Mouse (Mus musculus) heart, embryonic 14.5 days (tissue): ENCODE results near the gene Svs2. TPM values are rescaled to one million over a fixed set of nuclear protein-coding genes. Genes with fewer than 3 reads are reported as not detected.
"Not testable (repeated sequence)": the region's sequence is repeated elsewhere in the genome, so short reads cannot be mapped to it uniquely, and the experiment has no call there.

ENCODE experiments used
- ATAC-seq: fragments of 200-750 bp; cut with Nextera tagmentation; 2 replicates; pipeline ENCODE4 v1.8.0; 2017; ENCODE audit warnings: low read depth, moderate TSS enrichment; ENCODE audit not compliant: insufficient number of reproducible peaks, insufficient read depth, low FRiP score
- H3K27ac ChIP-seq, 2 experiments: fragments of 200-500 bp in 1 of 2; fragments of 300-500 bp in 1 of 2; sonication (generic) in 1 of 2; replicated peaks in 1 of 2; 2 replicates each; pipeline ENCODE4 v1.5.1; 2012 to 2014; ENCODE audit warnings: low read depth in 2 of 2, low read length in 2 of 2, control low read depth in 1 of 2, mild to moderate bottlenecking in 1 of 2, mixed read lengths in 1 of 2; ENCODE audit not compliant: control insufficient read depth in 1 of 2, insufficient read depth in 1 of 2
- H3K27me3 ChIP-seq: fragments of 300-500 bp; sonication (generic); 2 replicates; pipeline ENCODE4 v1.6.1; 2014; ENCODE audit warnings: mild to moderate bottlenecking, low read length, control low read depth; ENCODE audit not compliant: control insufficient read depth, insufficient read depth
- H3K36me3 ChIP-seq: fragments of 300-500 bp; sonication (generic); 2 replicates; pipeline ENCODE4 v1.6.1; 2014; ENCODE audit warnings: mild to moderate bottlenecking, control low read depth, low read length, mixed read lengths; ENCODE audit not compliant: control insufficient read depth, insufficient read depth
- H3K4me1 ChIP-seq, 2 experiments: fragments of 200-500 bp in 1 of 2; fragments of 300-500 bp in 1 of 2; sonication (generic) in 1 of 2; 2 replicates each; pipeline ENCODE4 v1.6.1; 2012 to 2014; ENCODE audit warnings: low read length in 2 of 2, control low read depth in 1 of 2, mixed read lengths in 1 of 2; ENCODE audit not compliant: control insufficient read depth in 2 of 2, insufficient read depth in 2 of 2
- H3K4me2 ChIP-seq: fragments of 300-500 bp; sonication (generic); 2 replicates; pipeline ENCODE4 v1.6.1; 2014; ENCODE audit warnings: mild to moderate bottlenecking, low read length
- H3K4me3 ChIP-seq, 2 experiments: fragments of 200-500 bp in 1 of 2; fragments of 300-500 bp in 1 of 2; sonication (generic) in 1 of 2; 2 replicates each; pipeline ENCODE4 v1.5.1; 2012 to 2014; ENCODE audit warnings: low read length in 2 of 2, mild to moderate bottlenecking in 2 of 2, control low read depth in 1 of 2, low read depth in 1 of 2, moderate library complexity in 1 of 2; ENCODE audit not compliant: control insufficient read depth in 1 of 2, insufficient read depth in 1 of 2
- H3K9ac ChIP-seq: fragments of 300-500 bp; sonication (generic); 2 replicates; pipeline ENCODE4 v1.6.1; 2014; ENCODE audit warnings: mild to moderate bottlenecking, low read length
- H3K9me3 ChIP-seq: fragments of 300-500 bp; sonication (generic); 2 replicates; pipeline ENCODE4 v1.6.1; 2016; ENCODE audit warnings: low read length, control low read depth; ENCODE audit not compliant: control insufficient read depth
- WGBS: fragments of 180-500 bp; shearing (Covaris S2); extraction: QIAGEN DNeasy Blood & Tissue Kit; methylation state at CpG from one replicate; pipeline ENCODE4 v1.1.7; 2014; 5-methylcytosine and 5-hydroxymethylcytosine counted together
- polyA plus RNA-seq: library from polyadenylated mRNA; unstranded; fragments of >200 nt; fragmentation: Nextera tagmentation; extraction: Ambion mirVana; gene quantifications from 2 replicates; pipeline ENCODE4 v1.2.1, GENCODE M21; 2014

The Svs2 gene
- polyA plus RNA-seq: not detected in 2 replicates

GRCm38 (mm10) chr2:164238366-164238765 is at the start of gene Svs2:
Gene Svs2, minus strand, starts transcription at chr2:164238466.
- no peaks in the 10 kb centered on the region for H3K36me3 ChIP-seq
- no peak within 1 kb of the TSS for H3K9ac ChIP-seq
- 81% methylated on average over 3 of the region's 3 CpGs for WGBS
- H3K9me3 ChIP-seq: no peaks in the 10 kb centered on the region
- H3K4me3 ChIP-seq: no peak within 1 kb of the TSS
- no peak for ATAC-seq
- H3K27ac ChIP-seq: no peak within 1 kb of the TSS
- no peaks in the 10 kb centered on the region for H3K27me3 ChIP-seq
- no peak within 1 kb of the TSS for H3K4me2 ChIP-seq
- H3K4me1 ChIP-seq: peaks cover 4 to 6% of the 10 kb centered on the region in 2 experiments; a peak in 3 of 4 replicates

GRCm38 (mm10) chr2:164278359-164278758 is 40.1 kb upstream of the Svs2 start, which contains the start of gene Svs4:
Gene Svs4, minus strand, starts transcription at chr2:164278459.
- no peaks in the 10 kb centered on the region for H3K4me1 ChIP-seq
- WGBS: 85% methylated on average over 4 of the region's 4 CpGs
- no peaks in the 10 kb centered on the region for H3K9me3 ChIP-seq
- no peaks in the 10 kb centered on the region for H3K27me3 ChIP-seq
- no peak within 1 kb of the TSS for H3K4me3 ChIP-seq
- ATAC-seq: no peak
- no peak within 1 kb of the TSS for H3K4me2 ChIP-seq
- no peak within 1 kb of the TSS for H3K27ac ChIP-seq
- no peaks in the 10 kb centered on the region for H3K36me3 ChIP-seq
- H3K9ac ChIP-seq: no peak within 1 kb of the TSS

DNA sequence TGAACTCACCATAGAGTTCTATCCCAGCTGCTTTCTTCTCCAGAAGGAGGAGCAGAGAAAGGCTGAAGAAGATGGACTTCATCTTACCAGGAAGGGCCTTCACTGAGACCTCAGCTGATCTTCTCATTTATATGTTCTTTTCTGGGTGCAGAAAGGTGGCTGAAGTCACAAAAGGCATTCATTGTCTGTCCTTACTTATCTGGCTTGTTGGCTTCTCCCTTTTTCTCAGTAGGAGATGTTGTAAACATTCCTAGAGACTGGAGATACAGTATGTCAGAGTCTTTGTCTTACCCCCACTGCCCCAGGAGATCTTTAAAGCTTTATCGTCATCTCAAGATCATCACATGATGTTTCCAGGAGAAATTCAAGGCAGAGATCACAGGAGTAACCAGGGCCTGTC is 18.3 kb upstream of the Svs2 start, which contains the start of gene Svs3b:
Gene Svs3b, minus strand, starts transcription at position 101 of the 400 bp plus-strand sequence.
- not testable (repeated sequence) for H3K4me1 ChIP-seq, H3K9me3 ChIP-seq, H3K36me3 ChIP-seq, H3K27me3 ChIP-seq, H3K27ac ChIP-seq, ATAC-seq, H3K9ac ChIP-seq, H3K4me2 ChIP-seq, H3K4me3 ChIP-seq
- 33% methylated on average over 1 of the region's 1 CpGs for WGBS

GRCm38 (mm10) chr2:164232671-164233070 is 5.6 kb downstream of the Svs2 start:
- WGBS: 80% methylated on average over 8 of the region's 8 CpGs

GRCm38 (mm10) chr2:164228361-164229070 is 9.8 kb downstream of the Svs2 start:
- no peaks in the 10 kb centered on the region for H3K36me3 ChIP-seq
- H3K4me3 ChIP-seq: no peak overlapping the region
- H3K4me2 ChIP-seq: no peak overlapping the region
- no peak for ATAC-seq
- no peaks in the 10 kb centered on the region for H3K27me3 ChIP-seq
- WGBS: 76% methylated on average over 8 of the region's 8 CpGs
- no peak overlapping the region for H3K27ac ChIP-seq
- no peak overlapping the region for H3K9ac ChIP-seq
- no peaks in the 10 kb centered on the region for H3K4me1 ChIP-seq
- H3K9me3 ChIP-seq: no peaks in the 10 kb centered on the region

More at GRCm38 (mm10) chr2:164232671-164233070, 5.6 kb downstream of the Svs2 start:
- no peak overlapping the region for H3K9ac ChIP-seq
- H3K4me1 ChIP-seq: no peaks in the 10 kb centered on the region
- H3K4me2 ChIP-seq: no peak overlapping the region
- H3K27me3 ChIP-seq: no peaks in the 10 kb centered on the region
- H3K36me3 ChIP-seq: no peaks in the 10 kb centered on the region
- H3K27ac ChIP-seq: no peak overlapping the region
- no peak for ATAC-seq
- H3K4me3 ChIP-seq: no peak overlapping the region
- H3K9me3 ChIP-seq: no peaks in the 10 kb centered on the region

- 81% methylated on average over 11 of the region's 11 CpGs for WGBS
- Histone ChIP-seq H3K27ac (no peak within 1 kb of the TSS), H3K4me1 (no peaks in the 10 kb centered on the region), H3K9me3 (no peaks in the 10 kb centered on the region), H3K27me3 (no peaks in the 10 kb centered on the region), H3K4me2 (no peak within 1 kb of the TSS), H3K4me3 (no peak within 1 kb of the TSS), H3K9ac (no peak within 1 kb of the TSS), H3K36me3 (no peaks in the 10 kb centered on the region)
- no peak for ATAC-seq
Observed at GRCm38 (mm10) chr2:164221522-164221921, 16.7 kb downstream of the Svs2 start, which contains the start of gene Wfdc15b. Gene Wfdc15b, minus strand, starts transcription at chr2:164221660.

DNA sequence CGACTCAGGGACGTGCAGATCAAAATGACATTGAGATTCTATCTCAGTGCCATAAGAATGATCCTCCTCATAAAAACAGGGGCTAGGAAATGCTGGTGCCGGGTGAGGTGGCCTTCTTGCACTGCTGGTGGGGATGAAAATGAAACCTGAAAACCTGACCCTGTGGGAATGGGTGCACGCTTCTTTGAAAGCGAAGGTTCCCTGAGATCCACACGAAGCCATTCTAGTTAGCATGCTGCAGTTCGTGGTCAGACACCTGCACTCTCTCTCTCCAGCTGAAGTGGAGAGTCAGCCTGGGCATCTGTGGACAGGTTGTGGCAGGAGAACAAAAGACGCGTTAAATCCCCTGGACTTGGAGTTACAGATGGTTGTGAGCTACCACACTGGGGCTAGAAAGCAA is 19.0 kb downstream of the Svs2 start:
- Histone ChIP-seq H3K27me3 (no peaks in the 10 kb centered on the region), H3K4me3 (no peak overlapping the region), H3K9ac (no peak overlapping the region), H3K4me2 (no peak overlapping the region), H3K27ac (no peak overlapping the region), H3K36me3 (no peaks in the 10 kb centered on the region), H3K9me3 (no peaks in the 10 kb centered on the region), H3K4me1 (no peaks in the 10 kb centered on the region)
- no peak for ATAC-seq
- WGBS: 83% methylated on average over 9 of the region's 9 CpGs

DNA sequence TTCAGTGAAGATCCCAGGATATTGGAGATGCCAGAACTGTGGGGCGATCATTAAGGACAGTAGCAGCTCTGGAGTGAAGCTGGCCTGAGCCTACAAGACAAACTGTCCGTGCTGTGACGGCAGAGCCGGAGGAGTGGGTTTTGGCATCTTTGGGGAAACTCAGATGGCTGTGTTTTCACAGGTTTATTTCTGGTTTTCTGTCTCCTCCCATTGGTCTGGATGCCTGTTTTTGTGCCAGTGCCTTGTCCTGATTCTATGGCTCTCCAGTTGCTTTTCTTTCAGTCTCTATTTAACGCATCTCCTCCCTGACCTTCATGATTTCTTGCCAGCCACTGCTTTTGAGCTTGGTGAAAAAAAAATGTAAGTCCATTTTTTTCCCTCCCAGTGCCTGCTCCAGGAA is 25.6 kb downstream of the Svs2 start:
- H3K4me2 ChIP-seq: no peak overlapping the region
- no peak overlapping the region for H3K27ac ChIP-seq
- no peaks in the 10 kb centered on the region for H3K9me3 ChIP-seq
- no peak overlapping the region for H3K9ac ChIP-seq
- no peak overlapping the region for H3K4me3 ChIP-seq
- ATAC-seq: no peak
- H3K27me3 ChIP-seq: no peaks in the 10 kb centered on the region
- H3K36me3 ChIP-seq: no peaks in the 10 kb centered on the region
- H3K4me1 ChIP-seq: no peaks in the 10 kb centered on the region
- 80% methylated on average over 5 of the region's 5 CpGs for WGBS
